Mouse (Mus musculus) hindbrain, embryonic 10.5 days (tissue): ENCODE measurements around the gene Rnf40. TPM values are rescaled to one million over a fixed set of nuclear protein-coding genes. Genes with fewer than 3 reads are reported as not detected.
"Not testable (repeated sequence)": the region's sequence is repeated elsewhere in the genome, so short reads cannot be mapped to it uniquely, and the experiment has no call there.

Source experiments
- DNase-seq: peaks from one replicate; pipeline ENCODE4 v3.0.0-alpha.2; 2017; ENCODE audit warnings: low spot score
- H3K27ac ChIP-seq: fragments of 300-500 bp; sonication (generic); 2 replicates; pipeline ENCODE4 v1.5.1; 2016; ENCODE audit warnings: mild to moderate bottlenecking, moderate library complexity
- H3K27me3 ChIP-seq: fragments of 300-500 bp; sonication (generic); 2 replicates; pipeline ENCODE4 v1.6.1; 2016; ENCODE audit warnings: mild to moderate bottlenecking; ENCODE audit not compliant: poor library complexity, insufficient read depth, severe bottlenecking
- H3K36me3 ChIP-seq: fragments of 300-500 bp; sonication (generic); 2 replicates; pipeline ENCODE4 v1.6.1; 2016; ENCODE audit warnings: mild to moderate bottlenecking, moderate library complexity
- H3K4me1 ChIP-seq: fragments of 300-500 bp; sonication (generic); replicated peaks from 2 replicates; pipeline ENCODE4 v1.6.1; 2016; ENCODE audit warnings: mild to moderate bottlenecking
- H3K4me3 ChIP-seq: fragments of 300-500 bp; sonication (generic); 2 replicates; pipeline ENCODE4 v1.5.1; 2016; ENCODE audit warnings: mild to moderate bottlenecking, moderate library complexity
- H3K9me3 ChIP-seq: fragments of 300-500 bp; sonication (generic); 2 replicates; pipeline ENCODE4 v1.6.1; 2016; ENCODE audit warnings: mild to moderate bottlenecking, moderate library complexity
- WGBS: fragments of 180-500 bp; shearing (Covaris S2); methylation state at CpG from one replicate; pipeline ENCODE4 v1.1.7; 2016; 5-methylcytosine and 5-hydroxymethylcytosine counted together
- polyA plus RNA-seq: library from polyadenylated mRNA; unstranded; fragments of >200 nt; fragmentation: Nextera tagmentation; extraction: Ambion mirVana; gene quantifications from 2 replicates; pipeline ENCODE4 v1.2.1, GENCODE M21; 2016

The Rnf40 gene
- polyA plus RNA-seq, 1 experiment from 2014 or later: 58.8 TPM

DNA sequence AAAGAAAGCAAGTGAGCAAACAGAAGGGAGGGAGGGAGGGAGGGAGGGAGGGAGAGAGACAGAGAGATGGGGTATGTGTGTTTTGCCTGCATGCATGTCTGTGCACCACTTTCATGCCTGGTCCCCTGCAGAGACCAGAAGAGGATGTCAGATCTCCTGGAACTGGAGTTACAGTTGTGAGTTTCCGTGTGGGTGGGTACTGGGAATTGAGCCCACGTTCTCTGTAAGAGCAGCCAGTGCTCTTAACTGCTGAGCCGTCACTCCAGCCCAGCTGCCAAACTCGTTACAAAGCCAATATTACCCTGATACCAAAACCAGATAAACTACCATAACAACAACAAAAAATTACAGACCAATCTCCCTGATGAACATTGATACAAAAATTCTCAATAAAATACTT lies 52.7 kb downstream of the Rnf40 start:
- peaks cover 13% of the 10 kb centered on the region for H3K4me1 ChIP-seq
- no peak for DNase-seq
- H3K9me3 ChIP-seq: no peaks in the 10 kb centered on the region
- WGBS: 68% methylated on average over 4 of the region's 4 CpGs
- no peak overlapping the region for H3K4me3 ChIP-seq
- peaks cover 6% of the 10 kb centered on the region; the same call in 1 of the 2 replicates for H3K27me3 ChIP-seq
- H3K36me3 ChIP-seq: no peaks in the 10 kb centered on the region
- no peak overlapping the region for H3K27ac ChIP-seq

DNA sequence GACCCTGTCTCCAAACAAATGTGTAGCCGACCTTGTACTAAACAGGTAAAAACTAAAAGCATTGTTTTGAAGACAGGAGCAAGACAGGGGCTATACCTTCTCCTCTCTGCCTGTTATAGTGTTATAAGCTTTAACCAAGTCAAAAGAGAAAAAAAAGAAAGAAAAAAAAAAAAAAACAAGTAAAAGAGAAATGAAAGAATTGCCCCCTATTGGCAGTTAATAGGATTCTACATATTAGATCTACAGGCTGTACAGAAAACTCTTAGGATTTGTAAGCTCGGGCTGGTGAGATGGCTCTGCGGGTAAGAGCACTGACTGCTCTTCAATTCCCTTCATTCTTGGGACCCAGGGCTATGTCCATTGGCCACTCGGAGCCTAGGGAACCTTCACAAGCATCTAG lies 53.7 kb downstream of the Rnf40 start:
- 79% methylated on average over 4 of the region's 4 CpGs for WGBS
- Histone ChIP-seq H3K4me3 (no peak overlapping the region), H3K27ac (no peak overlapping the region), H3K36me3 (no peaks in the 10 kb centered on the region), H3K27me3 (0 out of 2 replicates have a peak, but pooled peaks cover 3% of the 10 kb centered on the region), H3K4me1 (peaks cover 4% of the 10 kb centered on the region), H3K9me3 (no peaks in the 10 kb centered on the region)
- no peak for DNase-seq

DNA sequence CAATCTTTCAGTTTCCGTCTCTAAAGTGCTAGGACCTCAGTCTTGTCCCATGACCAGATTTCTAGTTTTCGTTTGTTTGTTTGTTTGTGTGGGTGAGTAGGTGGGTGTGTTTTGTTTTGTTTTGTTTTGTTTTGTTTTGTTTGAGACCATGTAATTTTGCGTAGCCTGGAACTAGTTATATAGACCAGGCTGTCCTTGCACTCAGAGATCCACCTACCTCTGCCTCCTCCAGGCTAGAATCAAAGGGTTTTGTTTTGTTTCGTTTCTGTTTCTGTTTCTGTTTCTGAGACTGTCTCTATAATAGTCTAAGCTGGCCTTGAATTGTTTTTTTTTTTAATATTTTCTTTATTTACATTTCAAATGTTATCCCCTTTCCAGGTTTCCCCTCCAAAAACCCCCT lies 57.8 kb downstream of the Rnf40 start:
- Histone ChIP-seq H3K27ac (no peak overlapping the region), H3K9me3 (no peaks in the 10 kb centered on the region), H3K27me3 (no peaks in the 10 kb centered on the region), H3K4me1 (no peaks in the 10 kb centered on the region), H3K4me3 (no peak overlapping the region), H3K36me3 (no peaks in the 10 kb centered on the region)
- 90% methylated on average over 4 of the region's 4 CpGs for WGBS
- no peak for DNase-seq

DNA sequence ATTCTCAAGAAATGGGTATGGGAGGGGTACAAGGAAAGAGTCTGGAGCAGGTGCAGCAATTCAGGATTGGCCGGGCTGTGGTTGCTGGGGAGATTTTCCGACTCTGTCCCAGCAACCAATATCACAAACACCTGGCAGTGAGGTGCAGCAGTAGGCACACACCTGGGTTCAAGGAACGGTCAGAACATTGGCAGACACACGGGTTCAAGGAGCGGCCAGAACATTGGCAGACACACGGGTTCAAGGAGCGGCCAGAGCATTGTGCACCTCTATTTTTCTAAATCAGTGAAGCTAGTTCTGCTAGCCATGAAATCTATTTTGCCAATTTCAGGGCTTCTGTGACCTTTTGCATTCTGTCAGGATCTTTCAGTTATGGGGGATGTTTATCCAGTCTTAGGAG lies 59.0 kb downstream of the Rnf40 start:
- not testable (repeated sequence) for H3K4me3 ChIP-seq, H3K27me3 ChIP-seq, DNase-seq, H3K27ac ChIP-seq, H3K4me1 ChIP-seq, H3K36me3 ChIP-seq, H3K9me3 ChIP-seq
- WGBS: 94% methylated on average over 7 of the region's 7 CpGs

DNA sequence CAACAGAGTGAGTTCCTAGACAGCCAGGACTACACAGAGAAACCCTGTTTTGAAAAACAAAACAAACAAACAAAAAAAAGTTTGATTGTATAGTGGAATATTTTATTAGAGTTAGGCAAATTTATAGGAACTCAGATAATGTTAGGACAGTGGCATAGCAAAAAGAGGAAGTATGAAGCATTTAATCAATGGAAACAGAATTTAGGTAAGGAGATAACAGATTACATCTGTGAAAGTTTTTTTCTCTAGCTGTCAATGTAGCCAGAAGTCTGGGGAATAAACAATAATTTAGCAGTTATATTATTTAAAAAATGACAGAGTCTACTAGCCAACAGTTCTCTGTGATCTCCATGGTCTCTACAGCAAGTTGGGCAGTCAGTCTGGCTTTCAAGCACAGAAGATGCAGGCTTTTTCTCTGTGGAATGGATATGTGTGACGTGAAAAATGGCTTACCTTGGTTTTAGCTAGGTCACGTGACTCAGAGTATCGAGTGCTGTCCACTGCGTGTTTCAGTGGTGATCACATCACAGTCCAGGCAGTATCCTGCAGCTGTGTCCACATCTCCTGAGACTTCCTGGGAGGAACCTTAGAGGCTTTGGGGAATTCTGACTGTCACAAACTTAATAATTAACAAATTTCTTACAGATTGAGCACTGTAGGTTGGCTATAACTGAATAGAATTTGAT lies 60.1 kb downstream of the Rnf40 start:
- no peak for DNase-seq
- 77% methylated on average over 4 of the region's 4 CpGs for WGBS
- H3K27me3 ChIP-seq: peaks cover 9% of the 10 kb centered on the region; the same call in 1 of the 2 replicates
- H3K4me1 ChIP-seq: peaks cover 7% of the 10 kb centered on the region
- H3K4me3 ChIP-seq: no peak overlapping the region
- no peak overlapping the region for H3K27ac ChIP-seq
- no peaks in the 10 kb centered on the region for H3K9me3 ChIP-seq
- no peaks in the 10 kb centered on the region for H3K36me3 ChIP-seq

DNA sequence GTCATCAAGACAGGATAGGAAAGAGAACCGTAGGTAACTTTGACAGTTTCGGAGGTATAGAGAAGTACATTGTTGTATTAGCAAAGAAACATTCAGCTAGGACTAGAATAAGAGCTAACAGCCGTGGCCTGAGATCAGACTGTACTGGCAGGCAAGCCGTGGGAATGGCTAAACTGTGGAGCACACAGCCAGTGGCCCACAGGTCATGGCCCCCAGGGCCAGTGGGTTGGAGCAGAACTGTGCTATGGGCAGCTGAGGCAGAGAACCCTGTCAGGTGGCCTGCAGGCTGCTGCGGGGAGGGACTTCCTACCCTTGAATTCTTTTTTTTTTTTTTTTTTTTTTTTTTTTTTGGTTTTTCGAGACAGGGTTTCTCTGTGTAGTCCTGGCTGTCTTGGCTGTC lies 60.6 kb downstream of the Rnf40 start:
- DNase-seq: no peak

DNA sequence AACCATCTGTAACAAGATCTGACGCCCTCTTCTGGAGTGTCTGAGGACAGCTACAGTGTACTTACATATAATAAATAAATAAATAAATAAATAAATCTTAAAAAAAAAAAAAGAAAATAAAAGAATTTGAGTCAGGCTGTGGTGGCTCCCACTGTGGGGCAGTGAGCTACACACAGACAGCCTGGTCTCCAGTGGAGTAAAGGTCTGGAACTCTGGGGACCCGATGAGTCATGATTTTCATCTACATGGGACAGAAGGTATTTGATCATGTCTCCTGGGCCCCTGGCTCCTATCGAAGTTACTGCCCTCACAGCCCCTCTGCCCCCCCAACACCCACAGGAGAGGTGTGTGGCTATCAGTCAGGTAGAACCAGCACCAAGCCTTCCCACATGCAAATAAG lies 63.1 kb downstream of the Rnf40 start:
- Histone ChIP-seq H3K4me3 (no peak overlapping the region; the same call in 1 of the 2 replicates), H3K36me3 (no peaks in the 10 kb centered on the region), H3K27ac (no peak overlapping the region), H3K9me3 (no peaks in the 10 kb centered on the region), H3K4me1 (peaks cover 7% of the 10 kb centered on the region), H3K27me3 (peaks cover 9% of the 10 kb centered on the region; the same call in 1 of the 2 replicates)
- WGBS: 80% methylated on average over 3 of the region's 3 CpGs
- no peak for DNase-seq

More for the DNA sequence above, 60.6 kb downstream of the Rnf40 start:
- H3K9me3 ChIP-seq: no peaks in the 10 kb centered on the region
- no peaks in the 10 kb centered on the region for H3K36me3 ChIP-seq
- peaks cover 7% of the 10 kb centered on the region for H3K4me1 ChIP-seq
- 84% methylated on average over 6 of the region's 6 CpGs for WGBS
- H3K27me3 ChIP-seq: peaks cover 9% of the 10 kb centered on the region; the same call in 1 of the 2 replicates
- H3K4me3 ChIP-seq: no peak overlapping the region
- no peak overlapping the region for H3K27ac ChIP-seq

DNA sequence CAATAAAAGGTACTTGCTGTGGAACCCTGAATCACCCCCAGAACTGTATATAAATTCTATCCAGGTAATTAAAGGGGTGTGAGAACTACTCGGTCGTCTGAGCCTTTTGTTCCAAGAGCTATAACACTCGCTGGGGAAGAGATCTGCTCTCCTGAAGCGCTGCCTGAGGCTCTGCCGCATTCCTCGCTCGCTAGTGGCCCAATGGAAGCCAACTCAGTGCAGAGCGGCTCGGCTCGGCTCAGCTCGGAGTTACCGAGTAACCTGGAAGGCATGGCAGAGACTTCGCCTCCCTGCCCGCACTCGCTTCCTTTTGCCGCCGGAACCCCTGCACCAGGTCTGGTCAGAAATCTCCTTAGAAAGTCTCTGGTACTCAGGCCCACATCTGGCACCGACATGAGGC lies 63.5 kb downstream of the Rnf40 start:
- H3K9me3 ChIP-seq: no peaks in the 10 kb centered on the region
- peak; percentile 42 for DNase-seq
- no peak overlapping the region for H3K27ac ChIP-seq
- peaks cover 9% of the 10 kb centered on the region; the same call in 1 of the 2 replicates for H3K27me3 ChIP-seq
- no peak overlapping the region; the same call in 1 of the 2 replicates for H3K4me3 ChIP-seq
- WGBS: 21% methylated on average over 18 of the region's 18 CpGs
- H3K4me1 ChIP-seq: peaks cover 7% of the 10 kb centered on the region
- H3K36me3 ChIP-seq: no peaks in the 10 kb centered on the region

DNA sequence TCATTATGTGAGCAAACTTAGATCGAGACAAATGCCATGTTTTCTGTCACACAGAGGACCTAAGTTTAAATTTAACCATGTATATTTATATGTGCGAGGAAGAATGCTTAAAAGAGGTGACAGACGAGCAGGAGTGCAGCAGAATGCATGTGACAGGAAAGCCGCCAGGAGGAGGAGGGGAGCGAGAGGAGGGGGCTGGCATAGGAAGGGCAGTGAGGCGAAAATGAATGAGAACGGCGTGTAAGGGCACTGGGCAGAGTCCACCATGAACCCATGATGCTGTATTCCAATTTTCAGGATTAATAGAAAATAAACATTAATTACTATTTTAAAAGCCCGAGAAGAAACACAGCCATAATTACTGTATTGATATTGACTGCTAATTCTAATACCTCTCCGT lies 65.8 kb downstream of the Rnf40 start:
- H3K4me1 ChIP-seq: peaks cover 7% of the 10 kb centered on the region
- H3K9me3 ChIP-seq: no peaks in the 10 kb centered on the region
- 84% methylated on average over 10 of the region's 10 CpGs for WGBS
- peaks cover 9% of the 10 kb centered on the region; the same call in 1 of the 2 replicates for H3K27me3 ChIP-seq
- no peak overlapping the region for H3K27ac ChIP-seq
- no peak for DNase-seq
- H3K4me3 ChIP-seq: no peak overlapping the region
- no peaks in the 10 kb centered on the region for H3K36me3 ChIP-seq

Other genes with a start within 250 kb of the Rnf40 start
- gene Zfp768, start 243.2 kb upstream of the Rnf40 start, polyA plus RNA-seq: 18.8 and 20.4 TPM in 2 replicates
- gene Zfp747, start 212.7 kb upstream of the Rnf40 start, polyA plus RNA-seq: 7.9 and 9.5 TPM in 2 replicates
- gene 9130019O22Rik, start 201.6 kb upstream of the Rnf40 start, polyA plus RNA-seq: 5.3 and 6.2 TPM in 2 replicates
- gene E430018J23Rik, start 195.1 kb upstream of the Rnf40 start, polyA plus RNA-seq: 5.4 and 6.7 TPM in 2 replicates
- gene Zfp764, start 181.9 kb upstream of the Rnf40 start, polyA plus RNA-seq: 6.6 and 7.1 TPM in 2 replicates
- 35.6 and 39.4 TPM in 2 replicates for gene Zfp688, start 166.7 kb upstream of the Rnf40 start, polyA plus RNA-seq
- gene Zfp689, start 139.6 kb upstream of the Rnf40 start, polyA plus RNA-seq: 14.8 and 15.7 TPM in 2 replicates
- 53.1 and 65.9 TPM in 2 replicates for gene Prr14, start 129.2 kb upstream of the Rnf40 start, polyA plus RNA-seq
- 9.0 and 12.0 TPM in 2 replicates for gene Fbrs, start 109.6 kb upstream of the Rnf40 start, polyA plus RNA-seq
- gene Srcap, start 76.8 kb upstream of the Rnf40 start, polyA plus RNA-seq: 54.9 and 71.4 TPM in 2 replicates
- 16.5 and 18.1 TPM in 2 replicates for gene Gm42715, start 69.2 kb upstream of the Rnf40 start, polyA plus RNA-seq
- gene Tmem265, start 27.4 kb upstream of the Rnf40 start, polyA plus RNA-seq: 7.9 and 13.7 TPM in 2 replicates
- gene Phkg2, start 15.4 kb upstream of the Rnf40 start, polyA plus RNA-seq: 47.0 and 54.1 TPM in 2 replicates
- 15.7 and 16.5 TPM in 2 replicates for gene Ccdc189, start 172 bp upstream of the Rnf40 start, polyA plus RNA-seq
- gene Zfp629, start 27.0 kb downstream of the Rnf40 start, polyA plus RNA-seq: 34.5 and 36.7 TPM in 2 replicates
- gene Bcl7c, start 120.2 kb downstream of the Rnf40 start, polyA plus RNA-seq: 55.9 and 56.6 TPM in 2 replicates
- gene Ctf1, start 124.0 kb downstream of the Rnf40 start, polyA plus RNA-seq: 5.1 and 5.8 TPM in 2 replicates
- gene Ctf2, start 143.4 kb downstream of the Rnf40 start, polyA plus RNA-seq: 0.26 and 0.37 TPM in 2 replicates
- gene Fbxl19, start 155.8 kb downstream of the Rnf40 start, polyA plus RNA-seq: 8.6 and 8.9 TPM in 2 replicates
- 10.3 and 11.9 TPM in 2 replicates for gene Orai3, start 181.0 kb downstream of the Rnf40 start, polyA plus RNA-seq
- 16.5 and 18.7 TPM in 2 replicates for gene Setd1a, start 187.9 kb downstream of the Rnf40 start, polyA plus RNA-seq
- gene Gm49388, start 196.8 kb downstream of the Rnf40 start, polyA plus RNA-seq: not detected in 2 replicates
- gene Hsd3b7, start 211.8 kb downstream of the Rnf40 start, polyA plus RNA-seq: 7.4 and 7.8 TPM in 2 replicates
- gene Stx4a, start 235.5 kb downstream of the Rnf40 start, polyA plus RNA-seq: 15.2 and 21.6 TPM in 2 replicates
- gene Stx1b, start 235.8 kb downstream of the Rnf40 start, polyA plus RNA-seq: 5.0 and 8.5 TPM in 2 replicates